8 mouse cellular contexts compared by ENCODE assay signal in the genomic region with DNA sequence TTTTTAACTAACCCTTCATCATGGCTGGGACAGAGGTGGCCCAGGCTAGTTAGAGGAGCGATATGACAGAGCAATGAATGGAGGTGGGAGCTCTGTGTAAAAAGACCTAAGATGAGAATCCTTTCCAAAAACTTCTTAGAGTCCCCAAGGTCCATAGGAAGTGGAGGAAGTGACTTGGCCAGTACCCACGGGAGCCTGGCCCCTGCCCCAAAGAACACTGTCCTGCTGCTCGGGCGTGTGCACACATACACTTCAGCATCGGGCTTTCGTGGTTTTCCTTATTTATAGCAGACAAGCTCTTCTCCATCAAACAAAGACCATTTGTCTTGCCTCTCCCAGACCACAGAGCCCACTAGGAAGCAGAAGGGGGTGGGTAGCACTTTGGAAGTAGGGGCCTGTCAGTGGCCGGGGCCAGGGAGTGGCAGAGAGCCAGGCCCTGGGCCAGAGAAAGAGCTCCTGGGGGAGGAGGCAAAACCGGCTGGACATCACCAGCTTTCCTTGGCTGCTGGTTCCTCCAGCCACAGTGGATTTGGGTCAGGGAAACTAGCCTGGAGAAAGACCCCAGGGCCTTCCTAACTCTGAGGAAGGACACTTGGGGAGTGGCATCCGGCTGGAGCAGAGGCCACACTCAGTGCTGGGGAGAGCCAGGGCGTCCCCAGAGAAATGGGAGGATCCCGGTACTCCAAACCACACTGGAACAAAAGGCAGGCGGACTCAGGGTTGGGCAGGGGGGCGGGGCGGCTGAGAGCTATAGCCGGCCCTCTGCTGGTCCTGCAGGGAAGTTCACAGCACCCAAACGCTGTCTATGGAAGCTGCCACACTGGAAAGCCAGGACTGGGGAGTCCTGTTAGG. TPM values are rescaled to one million over a fixed set of nuclear protein-coding genes. Genes with fewer than 3 reads are reported as not detected.
DNase-seq lines count a peak whose midpoint lies in the region; ATAC-seq and TF ChIP-seq lines count a peak whose summit lies in the region.

No protein-coding gene starts in this region.

- H3K4me3 ChIP-seq in embryonic facial prominence, embryonic 10.5 days = peak overlapping the region; percentile 83
- H3K4me3 ChIP-seq in kidney, adult 2 months (ENCODE audit: insufficient read depth, low read depth, low read length) = peak overlapping the region; percentile 97
- peak overlapping the region; percentile 92 for H3K4me3 ChIP-seq in limb, embryonic 13.5 days
- peak overlapping the region; percentile 85 for H3K4me3 ChIP-seq in midbrain, embryonic 13.5 days (replicated peaks)

- H3K27ac ChIP-seq in embryonic facial prominence, embryonic 10.5 days (replicated peaks) = peak overlapping the region; percentile 98
- peak overlapping the region; percentile 61 for H3K27ac ChIP-seq in kidney, adult 2 months (ENCODE audit: insufficient read depth, low read depth, low read length)
- peak overlapping the region; percentile 85 for H3K27ac ChIP-seq in limb, embryonic 13.5 days
- peak overlapping the region; percentile 89 for H3K27ac ChIP-seq in midbrain, embryonic 13.5 days

- H3K9ac ChIP-seq in limb, embryonic 13.5 days = peak overlapping the region; percentile 99
- H3K9ac ChIP-seq in midbrain, embryonic 13.5 days (replicated peaks) = peak overlapping the region; percentile 94

- no peak; the same call in 1 of the 2 replicates for ATAC-seq in limb, embryonic 13.5 days (ENCODE audit: low FRiP score, low read depth)
- peak; percentile 32 for ATAC-seq in midbrain, embryonic 13.5 days

- H3K36me3 ChIP-seq in embryonic facial prominence, embryonic 10.5 days (replicated peaks) = peaks cover 56% of the 10 kb centered on the region
- H3K36me3 ChIP-seq in kidney, adult 2 months (ENCODE audit: control insufficient read depth, insufficient read depth, low read length) = peaks cover 4% of the 10 kb centered on the region
- peaks cover 44% of the 10 kb centered on the region for H3K36me3 ChIP-seq in limb, embryonic 13.5 days
- peaks cover 32% of the 10 kb centered on the region for H3K36me3 ChIP-seq in midbrain, embryonic 13.5 days
- H3K36me3 ChIP-seq in splenic B cell, adult 2 months (ENCODE audit: control insufficient read depth, insufficient read depth, low read length, poor library complexity, severe bottlenecking) = no peaks in the 10 kb centered on the region

- H3K9me3 ChIP-seq in embryonic facial prominence, embryonic 10.5 days = no peaks in the 10 kb centered on the region
- no peaks in the 10 kb centered on the region for H3K9me3 ChIP-seq in limb, embryonic 13.5 days
- H3K9me3 ChIP-seq in midbrain, embryonic 13.5 days = no peaks in the 10 kb centered on the region

- 15% methylated on average over 16 of the region's 16 CpGs for WGBS in embryonic facial prominence, embryonic 10.5 days
- WGBS in kidney, adult 2 months = 6% methylated on average over 16 of the region's 16 CpGs
- WGBS in limb, embryonic 13.5 days = 12% methylated on average over 16 of the region's 16 CpGs
- WGBS in midbrain, embryonic 13.5 days = 13% methylated on average over 15 of the region's 16 CpGs

- no peak for TF ChIP-seq POLR2A in kidney, adult 2 months (IDR thresholded peaks at IDR 0.05; ENCODE audit: low read depth, low read length)

- DNase-seq in thymus, postnatal 0 days (ENCODE audit: low spot score) = peak; percentile 30
- no peak for DNase-seq in thymus, adult 18-20 months
- DNase-seq in embryonic facial prominence, embryonic 10.5 days (ENCODE audit: low spot score) = peak; percentile 86
- DNase-seq in heart, adult 18-20 months = peak; percentile 85 to 89
- peak; percentile 90 for DNase-seq in kidney, adult 2 months
- peak; percentile 30 for DNase-seq in splenic B cell, adult 2 months (ENCODE audit: low read depth, low spot score)

- H3K4me2 ChIP-seq in limb, embryonic 13.5 days (replicated peaks) = peak overlapping the region; percentile 92
- H3K4me2 ChIP-seq in midbrain, embryonic 13.5 days (replicated peaks) = peak overlapping the region; percentile 66

- H3K4me1 ChIP-seq in embryonic facial prominence, embryonic 10.5 days = peaks cover 57% of the 10 kb centered on the region
- peaks cover 16% of the 10 kb centered on the region for H3K4me1 ChIP-seq in kidney, adult 2 months (ENCODE audit: control insufficient read depth, insufficient read depth, low read length)
- peaks cover 41% of the 10 kb centered on the region for H3K4me1 ChIP-seq in limb, embryonic 13.5 days
- H3K4me1 ChIP-seq in midbrain, embryonic 13.5 days (replicated peaks) = peaks cover 47% of the 10 kb centered on the region

- peak; percentile 69 for TF ChIP-seq CTCF in kidney, adult 2 months (conservative IDR thresholded peaks at IDR 0.05; ENCODE audit: insufficient read depth, insufficient read length, low read depth, low read length)

- no peaks in the 10 kb centered on the region for H3K27me3 ChIP-seq in embryonic facial prominence, embryonic 10.5 days (replicated peaks; ENCODE audit: low read depth, poor library complexity, severe bottlenecking)
- H3K27me3 ChIP-seq in kidney, adult 2 months (replicated peaks; ENCODE audit: control insufficient read depth, insufficient read depth, low read length) = no peaks in the 10 kb centered on the region
- no peaks in the 10 kb centered on the region for H3K27me3 ChIP-seq in limb, embryonic 13.5 days
- H3K27me3 ChIP-seq in midbrain, embryonic 13.5 days = no peaks in the 10 kb centered on the region
- H3K27me3 ChIP-seq in splenic B cell, adult 2 months (ENCODE audit: control insufficient read depth, insufficient read depth, low read length, poor library complexity, severe bottlenecking) = no peaks in the 10 kb centered on the region

RNA-seq across cellular contexts. Expression of gene Vegfa, which starts 4.9 kb away (rescaled TPM):
- polyA plus RNA-seq in thymus, postnatal 0 days (2015; fragmentation: Nextera tagmentation; extraction: Ambion mirVana) = 1.1 and 1.3 TPM in 2 replicates
- 2.1 and 2.3 TPM in 2 replicates for polyA plus RNA-seq in embryonic facial prominence, embryonic 10.5 days (2016; fragmentation: Nextera tagmentation; extraction: Ambion mirVana)
- total RNA-seq in heart, adult 18-20 months (2021) = 100 to 1,000 TPM; 233 to 240 TPM
- polyA plus RNA-seq in kidney, adult 2 months (2012; rRNA removed) = 336 and 398 TPM in 2 replicates
- 4.3 and 4.6 TPM in 2 replicates for polyA plus RNA-seq in limb, embryonic 13.5 days (2015; fragmentation: Nextera tagmentation; extraction: Ambion mirVana)
- 2.7 and 3.4 TPM in 2 replicates for polyA plus RNA-seq in midbrain, embryonic 13.5 days (2015; fragmentation: Nextera tagmentation; extraction: Ambion mirVana)

Comparison
In these comparisons a context has a peak if more than half of its experiments do, and no peak if none do; other contexts are left out.
1. DNase-seq: peak in thymus, postnatal 0 days (single experiment), embryonic facial prominence, embryonic 10.5 days (single experiment), heart, adult 18-20 months (2 of 2), kidney, adult 2 months (single experiment) and splenic B cell, adult 2 months (single experiment); none in thymus, adult 18-20 months (0 of 2).
2. RNA of gene Vegfa, which starts 4.9 kb away (polyA plus RNA-seq): 336 to 398 TPM in kidney, adult 2 months; 4.3 to 4.6 TPM in limb, embryonic 13.5 days, 2.7 to 3.4 TPM in midbrain, embryonic 13.5 days, 2.1 to 2.3 TPM in embryonic facial prominence, embryonic 10.5 days and 1.1 to 1.3 TPM in thymus, postnatal 0 days; every median in the first group is over 10 times any median in the second.
3. Peak in every context shown above with its lines, with median percentiles within 50 percentile points of each other: H3K27ac ChIP-seq and H3K4me3 ChIP-seq.